Mouse (Mus musculus) 3T3-L1 (cell line): ENCODE results near the gene Clstn2.

Experiments
- DNase-seq: peaks from one replicate; pipeline ENCODE4 v3.0.0-alpha.2; 2015; ENCODE audit warnings: low read depth, low spot score

Gene Clstn2

GRCm38 (mm10) chr9:97685664-97686063 lies 347.3 kb downstream of the Clstn2 start:
- no peak for DNase-seq

- DNase-seq = no peak
These were observed 353.1 kb downstream of the Clstn2 start for GRCm38 (mm10) chr9:97679878-97680277.

GRCm38 (mm10) chr9:97679106-97679505 lies 353.9 kb downstream of the Clstn2 start:
- no peak for DNase-seq

GRCm38 (mm10) chr9:97677075-97677474 lies 355.9 kb downstream of the Clstn2 start:
- no peak for DNase-seq

GRCm38 (mm10) chr9:97672681-97673080 lies 360.3 kb downstream of the Clstn2 start:
- DNase-seq = no peak

GRCm38 (mm10) chr9:97672224-97672623 lies 360.8 kb downstream of the Clstn2 start:
- DNase-seq = no peak

- DNase-seq = no peak
These were observed 362.3 kb downstream of the Clstn2 start for GRCm38 (mm10) chr9:97670666-97671065.

GRCm38 (mm10) chr9:97660989-97661388 lies 372.0 kb downstream of the Clstn2 start:
- no peak for DNase-seq

GRCm38 (mm10) chr9:97658736-97659135 lies 374.2 kb downstream of the Clstn2 start:
- no peak for DNase-seq

- DNase-seq = no peak
These were observed 384.6 kb downstream of the Clstn2 start for GRCm38 (mm10) chr9:97648409-97648808.

- DNase-seq = no peak
These were observed 387.2 kb downstream of the Clstn2 start for GRCm38 (mm10) chr9:97645746-97646145.

- DNase-seq = no peak
These were observed 390.6 kb downstream of the Clstn2 start for GRCm38 (mm10) chr9:97642396-97642795.

- no peak for DNase-seq
These were observed 392.9 kb downstream of the Clstn2 start for GRCm38 (mm10) chr9:97639967-97640549.

- no peak for DNase-seq
These were observed 394.2 kb downstream of the Clstn2 start for GRCm38 (mm10) chr9:97638683-97639354.

- DNase-seq = peak; percentile 10
These were observed 397.6 kb downstream of the Clstn2 start for GRCm38 (mm10) chr9:97635351-97635750.

- no peak for DNase-seq
These were observed 398.1 kb downstream of the Clstn2 start for GRCm38 (mm10) chr9:97634831-97635230.

- no peak for DNase-seq
These were observed 403.8 kb downstream of the Clstn2 start for GRCm38 (mm10) chr9:97629180-97629579.

- no peak for DNase-seq
These were observed 404.5 kb downstream of the Clstn2 start for GRCm38 (mm10) chr9:97628361-97628908.

GRCm38 (mm10) chr9:97627916-97628315 lies 405.1 kb downstream of the Clstn2 start:
- no peak for DNase-seq

- no peak for DNase-seq
These were observed 422.4 kb downstream of the Clstn2 start for GRCm38 (mm10) chr9:97610566-97610965.

GRCm38 (mm10) chr9:97603729-97604128 lies 429.3 kb downstream of the Clstn2 start:
- DNase-seq = no peak

GRCm38 (mm10) chr9:97602476-97602875 lies 430.5 kb downstream of the Clstn2 start:
- no peak for DNase-seq

GRCm38 (mm10) chr9:97599006-97599405 lies 434.0 kb downstream of the Clstn2 start:
- no peak for DNase-seq
